Mouse (Mus musculus) neural tube, embryonic 15.5 days (tissue): ENCODE measurements around the gene Mei4. TPM values are rescaled to one million over a fixed set of nuclear protein-coding genes. Genes with fewer than 3 reads are reported as not detected.

Experiments
- ATAC-seq: fragments of 200-750 bp; cut with Nextera tagmentation; 2 replicates; pipeline ENCODE4 v1.8.0; 2017; ENCODE audit warnings: mild to moderate bottlenecking, moderate TSS enrichment, moderate library complexity; ENCODE audit not compliant: low FRiP score
- H3K27ac ChIP-seq: fragments of 300-500 bp; sonication (generic); replicated peaks from 2 replicates; pipeline ENCODE4 v1.5.1; 2015; ENCODE audit warnings: mild to moderate bottlenecking, inconsistent platforms
- H3K27me3 ChIP-seq: fragments of 300-500 bp; sonication (generic); replicated peaks from 2 replicates; pipeline ENCODE4 v1.6.1; 2015; ENCODE audit warnings: inconsistent platforms
- H3K36me3 ChIP-seq: fragments of 300-500 bp; sonication (generic); 2 replicates; pipeline ENCODE4 v1.6.1; 2015; ENCODE audit warnings: inconsistent platforms
- H3K4me1 ChIP-seq: fragments of 300-500 bp; sonication (generic); 2 replicates; pipeline ENCODE4 v1.6.1; 2015; ENCODE audit warnings: inconsistent platforms
- H3K4me2 ChIP-seq: fragments of 300-500 bp; sonication (generic); 2 replicates; pipeline ENCODE4 v1.6.1; 2015; ENCODE audit warnings: inconsistent platforms, mild to moderate bottlenecking, moderate library complexity
- H3K4me3 ChIP-seq: fragments of 300-500 bp; sonication (generic); replicated peaks from 2 replicates; pipeline ENCODE4 v1.5.1; 2015; ENCODE audit warnings: mild to moderate bottlenecking, inconsistent platforms
- H3K9ac ChIP-seq: fragments of 300-500 bp; sonication (generic); replicated peaks from 2 replicates; pipeline ENCODE4 v1.6.1; 2015; ENCODE audit warnings: mild to moderate bottlenecking, inconsistent platforms
- H3K9me3 ChIP-seq: fragments of 300-500 bp; sonication (generic); replicated peaks from 2 replicates; pipeline ENCODE4 v1.6.1; 2016; ENCODE audit warnings: inconsistent platforms
- WGBS: fragments of 180-500 bp; shearing (Covaris S2); methylation state at CpG from one replicate; pipeline ENCODE4 v1.1.7; 2015; ENCODE audit warnings: mixed read lengths; 5-methylcytosine and 5-hydroxymethylcytosine counted together
- polyA plus RNA-seq: library from polyadenylated mRNA; unstranded; fragments of >200 nt; fragmentation: Nextera tagmentation; extraction: Ambion mirVana; gene quantifications from 2 replicates; pipeline ENCODE4 v1.2.1, GENCODE M21; 2015

Gene Mei4
- 1.4 and 2.0 TPM in 2 replicates for polyA plus RNA-seq

DNA sequence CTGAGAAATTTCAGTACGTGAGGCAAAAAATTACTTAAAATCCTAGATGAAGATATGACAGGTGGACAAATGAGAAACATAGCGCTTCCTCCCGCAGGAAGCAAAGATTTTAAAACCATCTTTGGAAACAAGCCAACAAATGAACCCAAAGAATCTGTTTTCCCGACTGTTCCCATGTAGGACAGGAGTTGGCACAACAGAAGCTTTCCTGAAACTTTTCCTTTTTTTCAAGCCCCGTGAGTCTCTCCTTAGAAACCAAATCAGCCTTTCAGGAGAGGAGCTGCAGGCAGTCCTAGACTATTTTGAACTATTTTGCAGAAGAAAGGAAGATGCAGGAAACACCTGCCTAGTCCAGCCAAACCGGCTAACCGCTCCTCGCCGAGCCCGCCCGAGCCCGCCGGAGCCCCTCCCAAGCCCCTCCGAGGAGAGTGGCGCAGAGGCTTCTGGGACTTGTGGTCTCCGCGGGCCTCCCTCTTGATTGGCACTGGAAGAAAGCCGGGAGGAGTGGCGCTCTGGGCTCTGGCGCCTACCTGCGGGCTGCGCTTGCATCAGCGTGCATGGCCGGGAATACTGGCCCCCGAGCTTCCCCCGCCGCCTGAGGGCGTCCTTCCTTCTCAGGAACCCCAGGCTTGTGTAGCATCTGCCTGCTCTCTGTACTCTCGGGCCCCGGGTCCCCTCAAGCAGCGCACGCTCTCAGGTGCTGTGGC lies at the start of gene Mei4:
TSS of gene Mei4 (plus strand) at position 490 of the 707 bp plus-strand sequence.
- Histone ChIP-seq H3K4me3 (peak within 1 kb of the TSS; percentile 59), H3K27ac (no peak within 1 kb of the TSS), H3K36me3 (no peaks in the 10 kb centered on the region), H3K9ac (peak within 1 kb of the TSS; percentile 51), H3K4me1 (peaks cover 4% of the 10 kb centered on the region), H3K27me3 (peaks cover 9% of the 10 kb centered on the region; the same call in 1 of the 2 replicates), H3K4me2 (peak within 1 kb of the TSS; percentile 95), H3K9me3 (no peaks in the 10 kb centered on the region)
- ATAC-seq = peak; percentile 98
- WGBS = 4% methylated on average over 27 of the region's 32 CpGs

DNA sequence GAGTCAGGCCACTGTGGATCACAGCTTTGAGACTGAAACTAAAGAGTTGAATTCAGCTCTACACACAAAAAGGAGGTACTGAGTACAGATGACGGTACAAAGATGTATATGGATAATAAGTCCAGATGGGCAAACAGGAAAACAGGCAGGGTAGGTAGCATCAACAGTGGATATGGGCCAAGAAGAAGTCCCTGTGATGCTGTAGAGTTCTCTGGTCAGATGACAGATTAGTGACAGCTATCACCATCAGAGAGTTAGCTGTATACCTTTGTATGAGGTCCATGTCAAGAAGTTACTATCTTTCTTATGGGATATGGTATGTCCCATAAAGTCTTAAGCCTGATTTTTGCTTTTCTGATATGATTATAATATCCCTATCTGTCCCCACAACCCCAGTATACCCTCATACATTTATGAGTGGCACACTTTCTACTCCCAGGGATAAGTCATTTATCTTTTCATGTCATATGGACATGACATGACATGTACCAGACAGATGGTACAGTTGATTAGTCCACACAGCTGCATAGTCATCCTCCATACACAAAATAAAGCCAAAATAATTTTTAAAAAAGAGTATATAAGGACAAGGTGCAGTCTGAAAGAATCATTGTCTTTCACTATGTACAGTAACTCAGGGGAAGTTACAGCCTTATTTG lies 43.6 kb upstream of the Mei4 start:
- no peak for ATAC-seq
- H3K4me2 ChIP-seq = no peak overlapping the region
- no peaks in the 10 kb centered on the region for H3K4me1 ChIP-seq
- no peak overlapping the region for H3K4me3 ChIP-seq
- H3K9ac ChIP-seq = no peak overlapping the region
- 95% methylated on average over 1 of the region's 1 CpGs for WGBS
- H3K27ac ChIP-seq = no peak overlapping the region
- H3K9me3 ChIP-seq = no peaks in the 10 kb centered on the region
- H3K27me3 ChIP-seq = no peaks in the 10 kb centered on the region
- H3K36me3 ChIP-seq = no peaks in the 10 kb centered on the region

DNA sequence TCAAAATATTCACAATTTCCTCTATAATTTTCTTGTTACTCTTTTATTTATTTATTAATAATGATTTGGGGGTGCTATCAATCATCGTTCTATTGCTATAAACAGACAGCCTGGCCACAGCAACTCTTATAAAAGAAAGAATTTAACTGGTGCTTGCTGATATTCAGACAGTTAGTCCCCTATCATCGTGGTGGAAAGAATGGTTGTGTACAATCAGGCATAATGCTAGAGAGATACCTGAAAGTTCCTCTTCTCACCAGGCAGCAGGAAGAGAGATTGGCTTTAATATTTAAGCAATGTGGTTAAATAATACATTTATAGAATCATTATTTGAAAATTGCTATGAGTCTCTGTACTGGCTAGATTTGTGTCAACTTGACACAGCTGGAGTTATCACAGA lies 35.9 kb upstream of the Mei4 start:
- 90% methylated on average over 2 of the region's 2 CpGs for WGBS
- H3K4me2 ChIP-seq = no peak overlapping the region
- no peaks in the 10 kb centered on the region for H3K4me1 ChIP-seq
- no peak overlapping the region for H3K27ac ChIP-seq
- no peaks in the 10 kb centered on the region for H3K36me3 ChIP-seq
- H3K27me3 ChIP-seq = no peaks in the 10 kb centered on the region
- H3K4me3 ChIP-seq = no peak overlapping the region
- H3K9me3 ChIP-seq = no peaks in the 10 kb centered on the region
- no peak overlapping the region for H3K9ac ChIP-seq
- ATAC-seq = no peak

- Histone ChIP-seq H3K27me3 (no peaks in the 10 kb centered on the region), H3K4me3 (no peak overlapping the region), H3K9me3 (no peaks in the 10 kb centered on the region), H3K9ac (no peak overlapping the region), H3K27ac (no peak overlapping the region), H3K4me2 (no peak overlapping the region), H3K4me1 (no peaks in the 10 kb centered on the region), H3K36me3 (no peaks in the 10 kb centered on the region)
- ATAC-seq = no peak
These were observed 29.4 kb upstream of the Mei4 start for GRCm38 (mm10) chr9:81834056-81834455.

DNA sequence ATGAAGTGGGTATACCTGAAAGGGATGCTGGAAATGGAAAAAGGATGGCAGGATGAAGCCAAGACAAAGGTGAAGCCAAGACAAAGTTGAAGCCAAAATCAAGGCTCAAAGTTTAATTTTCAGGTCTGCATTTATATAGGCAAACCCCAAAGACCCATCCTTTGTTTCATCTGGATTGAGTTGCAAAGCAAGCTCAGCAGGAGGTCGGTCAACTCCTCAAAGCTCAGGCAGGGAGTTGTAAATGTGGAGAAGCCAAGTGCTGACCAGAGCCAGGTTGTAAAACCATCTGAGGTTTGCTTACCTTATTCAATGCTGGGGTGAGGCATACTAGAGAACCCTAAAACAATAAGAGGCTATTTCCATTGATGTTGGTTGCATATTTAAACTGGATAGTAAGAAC lies 4.6 kb upstream of the Mei4 start:
- 16% methylated on average over 1 of the region's 1 CpGs for WGBS
- H3K27ac ChIP-seq = no peak overlapping the region
- peaks cover 9% of the 10 kb centered on the region; the same call in 1 of the 2 replicates for H3K27me3 ChIP-seq
- H3K4me2 ChIP-seq = no peak overlapping the region
- no peaks in the 10 kb centered on the region for H3K36me3 ChIP-seq
- H3K9me3 ChIP-seq = no peaks in the 10 kb centered on the region
- no peak overlapping the region for H3K4me3 ChIP-seq
- ATAC-seq = no peak
- peaks cover 3% of the 10 kb centered on the region for H3K4me1 ChIP-seq
- H3K9ac ChIP-seq = no peak overlapping the region

DNA sequence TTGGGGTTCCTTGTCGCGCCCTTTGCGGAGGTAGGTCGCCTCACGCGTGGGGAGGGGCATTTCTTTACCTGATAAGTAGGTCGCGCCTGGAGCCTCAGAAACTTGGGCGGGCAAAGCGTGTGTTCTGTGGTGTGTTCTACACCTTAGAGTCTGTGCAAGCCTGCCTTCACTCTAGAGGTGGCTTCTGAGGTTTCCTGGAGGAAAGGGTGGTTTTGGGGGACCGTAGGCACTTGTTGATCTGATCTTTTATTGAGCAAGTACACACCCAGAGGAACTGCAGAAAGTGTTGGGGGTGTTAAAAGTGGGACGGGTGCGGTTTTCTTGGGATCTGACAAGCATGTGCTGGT lies 391 bp downstream of the Mei4 start:
- Histone ChIP-seq H3K36me3 (no peaks in the 10 kb centered on the region), H3K9me3 (no peaks in the 10 kb centered on the region), H3K9ac (peak overlapping the region; percentile 51), H3K27me3 (peaks cover 9% of the 10 kb centered on the region; the same call in 1 of the 2 replicates), H3K4me2 (peak overlapping the region; percentile 95), H3K4me3 (peak overlapping the region; percentile 59), H3K4me1 (peaks cover 4% of the 10 kb centered on the region), H3K27ac (no peak overlapping the region)
- 28% methylated on average over 13 of the region's 13 CpGs for WGBS
- peak; percentile 62; the same call in 1 of the 2 replicates for ATAC-seq

GRCm38 (mm10) chr9:81866032-81866431 lies 2.6 kb downstream of the Mei4 start:
- Histone ChIP-seq H3K4me1 (peaks cover 4% of the 10 kb centered on the region), H3K4me2 (no peak overlapping the region), H3K36me3 (no peaks in the 10 kb centered on the region), H3K9me3 (no peaks in the 10 kb centered on the region), H3K9ac (no peak overlapping the region), H3K4me3 (no peak overlapping the region), H3K27ac (no peak overlapping the region), H3K27me3 (peaks cover 9% of the 10 kb centered on the region; the same call in 1 of the 2 replicates)
- WGBS = 86% methylated on average over 2 of the region's 2 CpGs
- ATAC-seq = no peak

DNA sequence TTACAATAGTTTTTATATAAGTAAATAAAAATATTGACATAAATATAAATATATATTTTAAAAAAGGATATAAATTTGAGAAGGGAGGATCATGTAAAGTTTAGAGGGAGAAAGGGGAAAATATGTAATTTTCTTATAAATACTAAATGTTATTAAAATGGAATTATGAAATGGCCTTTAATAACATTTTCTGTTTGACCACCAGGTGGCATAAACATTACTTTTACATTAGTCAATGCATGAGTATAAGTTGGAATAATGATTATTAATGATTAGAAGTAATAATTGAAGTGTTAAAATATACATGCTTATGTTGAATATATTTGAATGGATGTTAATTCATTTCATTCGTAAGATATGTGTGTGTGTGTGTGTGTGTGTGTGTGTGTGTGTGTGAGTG lies 58.0 kb downstream of the Mei4 start:
- Histone ChIP-seq H3K9ac (no peak overlapping the region), H3K9me3 (no peaks in the 10 kb centered on the region), H3K36me3 (no peaks in the 10 kb centered on the region), H3K4me1 (no peaks in the 10 kb centered on the region), H3K27me3 (no peaks in the 10 kb centered on the region), H3K4me3 (no peak overlapping the region), H3K4me2 (no peak overlapping the region), H3K27ac (no peak overlapping the region)
- WGBS = 94% methylated on average over 1 of the region's 1 CpGs
- no peak for ATAC-seq

- Histone ChIP-seq H3K9me3 (no peaks in the 10 kb centered on the region), H3K4me1 (no peaks in the 10 kb centered on the region), H3K36me3 (no peaks in the 10 kb centered on the region), H3K9ac (no peak overlapping the region), H3K27ac (no peak overlapping the region), H3K4me3 (no peak overlapping the region), H3K27me3 (no peaks in the 10 kb centered on the region), H3K4me2 (no peak overlapping the region)
- no peak for ATAC-seq
These were observed 61.3 kb downstream of the Mei4 start for GRCm38 (mm10) chr9:81924744-81925143.

DNA sequence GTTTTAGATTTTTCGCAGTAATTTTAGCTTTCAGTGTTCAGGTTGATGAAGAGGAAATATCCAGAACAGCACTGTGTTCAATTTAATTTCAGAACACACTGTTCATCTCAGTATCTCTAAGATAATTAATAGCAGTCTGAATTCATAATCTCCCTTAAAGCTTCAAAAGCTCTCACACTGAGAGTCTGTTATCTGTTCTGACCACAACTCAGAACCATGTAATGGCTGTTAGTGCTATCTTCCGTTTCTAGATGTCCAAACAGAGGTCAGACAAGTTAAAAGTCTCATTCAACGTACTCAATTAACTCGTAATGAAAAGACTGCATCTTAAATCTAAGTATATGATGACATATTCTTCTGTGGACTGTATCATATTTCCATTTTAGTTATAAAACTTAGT lies 77.1 kb downstream of the Mei4 start:
- no peak overlapping the region for H3K4me2 ChIP-seq
- no peak for ATAC-seq
- no peaks in the 10 kb centered on the region for H3K27me3 ChIP-seq
- 85% methylated on average over 4 of the region's 4 CpGs for WGBS
- no peaks in the 10 kb centered on the region for H3K9me3 ChIP-seq
- no peak overlapping the region for H3K27ac ChIP-seq
- H3K36me3 ChIP-seq = no peaks in the 10 kb centered on the region
- no peak overlapping the region for H3K4me3 ChIP-seq
- H3K9ac ChIP-seq = no peak overlapping the region
- H3K4me1 ChIP-seq = no peaks in the 10 kb centered on the region

DNA sequence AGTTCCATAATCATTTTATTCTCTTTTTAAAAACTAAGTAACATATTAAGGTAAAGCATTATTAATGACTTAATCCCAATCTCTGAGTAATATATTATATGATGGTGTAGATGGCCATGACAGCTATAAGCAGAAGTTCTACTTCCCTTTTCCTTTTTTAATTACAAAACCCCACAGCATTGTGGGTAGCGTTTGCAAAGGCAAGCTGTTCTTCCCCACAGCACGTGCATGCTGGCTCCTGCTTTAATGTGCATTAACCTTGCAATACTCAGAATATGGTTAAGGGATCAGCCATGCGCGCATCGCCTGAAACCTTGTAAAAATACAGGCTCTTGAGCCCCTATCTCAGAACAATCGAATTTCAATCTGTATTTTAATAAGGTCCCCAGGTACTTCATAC lies 82.2 kb downstream of the Mei4 start:
- H3K4me1 ChIP-seq = no peaks in the 10 kb centered on the region
- H3K9ac ChIP-seq = no peak overlapping the region
- whole genome bisulfite sequencing = 79% methylated on average over 6 of the region's 6 CpGs
- H3K4me2 ChIP-seq = no peak overlapping the region
- H3K27me3 ChIP-seq = no peaks in the 10 kb centered on the region
- ATAC-seq = no peak
- H3K27ac ChIP-seq = no peak overlapping the region
- no peak overlapping the region for H3K4me3 ChIP-seq
- no peaks in the 10 kb centered on the region for H3K36me3 ChIP-seq
- no peaks in the 10 kb centered on the region for H3K9me3 ChIP-seq

GRCm38 (mm10) chr9:81956858-81957257 lies 93.4 kb downstream of the Mei4 start:
- Histone ChIP-seq H3K27me3 (no peaks in the 10 kb centered on the region), H3K9me3 (no peaks in the 10 kb centered on the region), H3K27ac (no peak overlapping the region), H3K4me2 (no peak overlapping the region), H3K4me1 (no peaks in the 10 kb centered on the region), H3K9ac (no peak overlapping the region), H3K4me3 (no peak overlapping the region), H3K36me3 (no peaks in the 10 kb centered on the region)
- 89% methylated on average over 3 of the region's 3 CpGs for WGBS
- ATAC-seq = no peak
